Mouse (Mus musculus): ENCODE results near the gene Slc22a14. TPM values are rescaled to one million over a fixed set of nuclear protein-coding genes. Genes with fewer than 3 reads are reported as not detected.

The Slc22a14 gene
- polyA plus RNA-seq, 1 experiment, result not detected

- Histone ChIP-seq H3ac (ENCODE audit: control insufficient read depth, insufficient read length) (no peak within 1 kb of the TSS), H3K4me3 (no peak within 1 kb of the TSS), H3K79me2 (ENCODE audit: control insufficient read depth, insufficient read depth) (no peaks in the 10 kb centered on the region), H3K36me3 (ENCODE audit: control insufficient read depth, insufficient read depth) (no peaks in the 10 kb centered on the region), H3K27me3 (ENCODE audit: control insufficient read depth, insufficient read depth, insufficient read length) (no peaks in the 10 kb centered on the region), H3K4me2 (ENCODE audit: low read depth) (no peak within 1 kb of the TSS)
- TF ChIP-seq TCF12 (IDR thresholded peaks at IDR 0.05; ENCODE audit: insufficient read depth, poor library complexity, severe bottlenecking), result no peak
- no peak for TF ChIP-seq MYOG (IDR thresholded peaks at IDR 0.05; ENCODE audit: control insufficient read depth in 1 of 3, insufficient read depth in 1 of 3, insufficient read length in 2 of 3, low read depth in 2 of 3)
- no peak for TF ChIP-seq E2F4 (IDR thresholded peaks at IDR 0.05; ENCODE audit: insufficient read depth)
- TF ChIP-seq USF1 (IDR thresholded peaks at IDR 0.05; ENCODE audit: low read depth), result no peak
- TF ChIP-seq REST (IDR thresholded peaks at IDR 0.05; ENCODE audit: insufficient read depth, insufficient read length), result no peak
- no peak for TF ChIP-seq MAX (IDR thresholded peaks at IDR 0.05; ENCODE audit: low read depth)
- TF ChIP-seq POLR2A (IDR thresholded peaks at IDR 0.05; ENCODE audit: insufficient read length, low read depth), result no peak
- no peak for TF ChIP-seq CEBPB (IDR thresholded peaks at IDR 0.05; ENCODE audit: insufficient read depth, poor library complexity, severe bottlenecking)
- no peak for TF ChIP-seq POLR2AphosphoS2 (IDR thresholded peaks at IDR 0.05; ENCODE audit: insufficient read length, low read depth)
- no peak for TF ChIP-seq TCF3 (IDR thresholded peaks at IDR 0.05; ENCODE audit: insufficient read length, low read depth)
- TF ChIP-seq MYOD1 (IDR thresholded peaks at IDR 0.05; ENCODE audit: control insufficient read depth in 1 of 3, insufficient read length in 2 of 3, low read depth in 2 of 3), result no peak
- TF ChIP-seq SRF (IDR thresholded peaks at IDR 0.05; ENCODE audit: control insufficient read depth, insufficient read length, low read depth), result no peak
These were observed 156.4 kb downstream of the Slc22a14 start, which contains the start of gene Slc22a13 for GRCm38 (mm10) chr9:119208998-119209397. TSS of gene Slc22a13 (minus strand) at chr9:119209098.

- Histone ChIP-seq H3K4me2 (ENCODE audit: low read depth) (no peak overlapping the region), H3K36me3 (ENCODE audit: control insufficient read depth, insufficient read depth) (no peaks in the 10 kb centered on the region), H3K4me3 (no peak overlapping the region), H3K27me3 (ENCODE audit: control insufficient read depth, insufficient read depth, insufficient read length) (no peaks in the 10 kb centered on the region), H3ac (ENCODE audit: control insufficient read depth, insufficient read length) (no peak overlapping the region), H3K79me2 (ENCODE audit: control insufficient read depth, insufficient read depth) (no peaks in the 10 kb centered on the region)
- TF ChIP-seq CEBPB (IDR thresholded peaks at IDR 0.05; ENCODE audit: insufficient read depth, poor library complexity, severe bottlenecking) (no peak), E2F4 (IDR thresholded peaks at IDR 0.05; ENCODE audit: insufficient read depth) (no peak), POLR2AphosphoS2 (IDR thresholded peaks at IDR 0.05; ENCODE audit: insufficient read length, low read depth) (no peak), MYOD1 (IDR thresholded peaks at IDR 0.05; ENCODE audit: control insufficient read depth in 1 of 3, insufficient read length in 2 of 3, low read depth in 2 of 3) (no peak), MAX (IDR thresholded peaks at IDR 0.05; ENCODE audit: low read depth) (no peak), POLR2A (IDR thresholded peaks at IDR 0.05; ENCODE audit: insufficient read length, low read depth) (no peak), MYOG (IDR thresholded peaks at IDR 0.05; ENCODE audit: control insufficient read depth in 1 of 3, insufficient read depth in 1 of 3, insufficient read length in 2 of 3, low read depth in 2 of 3) (no peak), REST (IDR thresholded peaks at IDR 0.05; ENCODE audit: insufficient read depth, insufficient read length) (no peak), SRF (IDR thresholded peaks at IDR 0.05; ENCODE audit: control insufficient read depth, insufficient read length, low read depth) (no peak), TCF3 (IDR thresholded peaks at IDR 0.05; ENCODE audit: insufficient read length, low read depth) (no peak), USF1 (IDR thresholded peaks at IDR 0.05; ENCODE audit: low read depth) (no peak), TCF12 (IDR thresholded peaks at IDR 0.05; ENCODE audit: insufficient read depth, poor library complexity, severe bottlenecking) (no peak)
These were observed 158.2 kb downstream of the Slc22a14 start for GRCm38 (mm10) chr9:119207113-119207512.

GRCm38 (mm10) chr9:119206666-119207065 is 158.7 kb downstream of the Slc22a14 start:
- H3K4me2 ChIP-seq (ENCODE audit: low read depth), result no peak overlapping the region
- H3K27me3 ChIP-seq (ENCODE audit: control insufficient read depth, insufficient read depth, insufficient read length), result no peaks in the 10 kb centered on the region
- H3K36me3 ChIP-seq (ENCODE audit: control insufficient read depth, insufficient read depth), result no peaks in the 10 kb centered on the region
- H3K79me2 ChIP-seq (ENCODE audit: control insufficient read depth, insufficient read depth), result no peaks in the 10 kb centered on the region
- H3ac ChIP-seq (ENCODE audit: control insufficient read depth, insufficient read length), result no peak overlapping the region
- TF ChIP-seq CEBPB (IDR thresholded peaks at IDR 0.05; ENCODE audit: insufficient read depth, poor library complexity, severe bottlenecking) (no peak), E2F4 (IDR thresholded peaks at IDR 0.05; ENCODE audit: insufficient read depth) (no peak), POLR2A (IDR thresholded peaks at IDR 0.05; ENCODE audit: insufficient read length, low read depth) (no peak), REST (IDR thresholded peaks at IDR 0.05; ENCODE audit: insufficient read depth, insufficient read length) (no peak), TCF12 (IDR thresholded peaks at IDR 0.05; ENCODE audit: insufficient read depth, poor library complexity, severe bottlenecking) (no peak), MYOG (IDR thresholded peaks at IDR 0.05; ENCODE audit: control insufficient read depth in 1 of 3, insufficient read depth in 1 of 3, insufficient read length in 2 of 3, low read depth in 2 of 3) (no peak), TCF3 (IDR thresholded peaks at IDR 0.05; ENCODE audit: insufficient read length, low read depth) (no peak), MAX (IDR thresholded peaks at IDR 0.05; ENCODE audit: low read depth) (no peak), USF1 (IDR thresholded peaks at IDR 0.05; ENCODE audit: low read depth) (no peak), MYOD1 (IDR thresholded peaks at IDR 0.05; ENCODE audit: control insufficient read depth in 1 of 3, insufficient read length in 2 of 3, low read depth in 2 of 3) (no peak), SRF (IDR thresholded peaks at IDR 0.05; ENCODE audit: control insufficient read depth, insufficient read length, low read depth) (no peak)
- no peak overlapping the region for H3K4me3 ChIP-seq

GRCm38 (mm10) chr9:119205756-119206155 is 159.6 kb downstream of the Slc22a14 start:
- TF ChIP-seq TCF3 (IDR thresholded peaks at IDR 0.05; ENCODE audit: insufficient read length, low read depth) (no peak), MYOD1 (IDR thresholded peaks at IDR 0.05; ENCODE audit: control insufficient read depth in 1 of 3, insufficient read length in 2 of 3, low read depth in 2 of 3) (no peak), POLR2A (IDR thresholded peaks at IDR 0.05; ENCODE audit: insufficient read length, low read depth) (no peak), SRF (IDR thresholded peaks at IDR 0.05; ENCODE audit: control insufficient read depth, insufficient read length, low read depth) (no peak), POLR2AphosphoS2 (IDR thresholded peaks at IDR 0.05; ENCODE audit: insufficient read length, low read depth) (no peak), TCF12 (IDR thresholded peaks at IDR 0.05; ENCODE audit: insufficient read depth, poor library complexity, severe bottlenecking) (no peak), USF1 (IDR thresholded peaks at IDR 0.05; ENCODE audit: low read depth) (no peak), E2F4 (IDR thresholded peaks at IDR 0.05; ENCODE audit: insufficient read depth) (no peak), CEBPB (IDR thresholded peaks at IDR 0.05; ENCODE audit: insufficient read depth, poor library complexity, severe bottlenecking) (no peak), MYOG (IDR thresholded peaks at IDR 0.05; ENCODE audit: control insufficient read depth in 1 of 3, insufficient read depth in 1 of 3, insufficient read length in 2 of 3, low read depth in 2 of 3) (no peak), REST (IDR thresholded peaks at IDR 0.05; ENCODE audit: insufficient read depth, insufficient read length) (no peak), MAX (IDR thresholded peaks at IDR 0.05; ENCODE audit: low read depth) (no peak)
- no peaks in the 10 kb centered on the region for H3K36me3 ChIP-seq (ENCODE audit: control insufficient read depth, insufficient read depth)
- H3K4me3 ChIP-seq, result no peak overlapping the region
- no peak overlapping the region for H3K4me2 ChIP-seq (ENCODE audit: low read depth)
- no peaks in the 10 kb centered on the region for H3K79me2 ChIP-seq (ENCODE audit: control insufficient read depth, insufficient read depth)
- no peak overlapping the region for H3ac ChIP-seq (ENCODE audit: control insufficient read depth, insufficient read length)
- H3K27me3 ChIP-seq (ENCODE audit: control insufficient read depth, insufficient read depth, insufficient read length), result no peaks in the 10 kb centered on the region

Data from myocyte (in vitro differentiated cells).